Mouse (Mus musculus): Measurements from ENCODE around the gene Vmn2r114.
"Not testable (repeated sequence)": the region's sequence is repeated elsewhere in the genome, so short reads cannot be mapped to it uniquely, and the experiment has no call there.

DNA sequence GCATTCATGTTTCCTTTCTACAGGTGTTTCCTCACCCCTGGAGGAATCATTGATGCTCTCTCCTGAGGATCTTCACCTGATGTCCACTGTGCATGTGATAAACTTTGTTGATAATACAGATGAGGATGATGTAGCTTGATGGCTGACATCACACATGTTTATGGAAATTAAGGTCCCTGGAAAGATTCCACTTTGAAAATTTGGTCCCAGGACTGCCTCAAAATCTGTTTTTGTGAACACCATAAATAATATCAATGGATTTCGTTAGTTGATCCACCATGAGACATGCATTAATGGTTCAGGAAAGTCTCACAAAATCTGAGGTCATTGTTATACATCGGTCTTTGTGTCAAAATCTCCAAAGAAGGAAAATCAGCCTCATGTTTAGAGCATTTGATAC lies at the start of gene Vmn2r114:
- TF ChIP-seq CTCF (IDR thresholded peaks at IDR 0.05; ENCODE audit: control insufficient read depth, insufficient read depth, insufficient replicate concordance, low read depth, low read length); POLR2A (IDR thresholded peaks at IDR 0.05; ENCODE audit: control insufficient read depth, low read depth, low read length): not testable (repeated sequence)

Measured in testis, adult 2 months (tissue).